Mouse (Mus musculus) kidney, postnatal 14 days (tissue): ENCODE measurements around the gene Trpc3.
"Not testable (repeated sequence)": the region's sequence is repeated elsewhere in the genome, so short reads cannot be mapped to it uniquely, and the experiment has no call there.

ENCODE experiments used
- DNase-seq: peaks from one replicate; pipeline ENCODE4 v3.0.0; 2022; ENCODE audit warnings: mixed read lengths

Gene Trpc3

GRCm38 (mm10) chr3:36689392-36690291, at the start of gene Trpc3:
Trpc3 (minus strand) TSS chr3:36690167.
- peak; percentile 64 for DNase-seq

- no peak for DNase-seq
Measured at GRCm38 (mm10) chr3:36738071-36738470, 48.1 kb upstream of the Trpc3 start.

GRCm38 (mm10) chr3:36733075-36733474, 43.1 kb upstream of the Trpc3 start:
- DNase-seq, result no peak

- no peak for DNase-seq
Measured at GRCm38 (mm10) chr3:36726545-36726944, 36.6 kb upstream of the Trpc3 start.

GRCm38 (mm10) chr3:36721850-36722249, 31.9 kb upstream of the Trpc3 start:
- no peak for DNase-seq

GRCm38 (mm10) chr3:36709521-36709920, 19.6 kb upstream of the Trpc3 start:
- no peak for DNase-seq

GRCm38 (mm10) chr3:36690292-36690650, 304 bp upstream of the Trpc3 start:
- no peak for DNase-seq

GRCm38 (mm10) chr3:36688874-36689273, 1.1 kb downstream of the Trpc3 start:
- peak; percentile 81 for DNase-seq

- DNase-seq, result no peak
Measured at GRCm38 (mm10) chr3:36675822-36676221, 14.1 kb downstream of the Trpc3 start.

- DNase-seq, result no peak
Measured at GRCm38 (mm10) chr3:36667814-36668213, 22.2 kb downstream of the Trpc3 start.

GRCm38 (mm10) chr3:36645245-36645559, 44.8 kb downstream of the Trpc3 start:
- DNase-seq, result not testable (repeated sequence)

- DNase-seq, result no peak
Measured at GRCm38 (mm10) chr3:36644554-36645244, 45.3 kb downstream of the Trpc3 start.

GRCm38 (mm10) chr3:36643354-36643753, 46.6 kb downstream of the Trpc3 start:
- DNase-seq, result no peak

- DNase-seq, result no peak
Measured at GRCm38 (mm10) chr3:36642736-36643135, 47.2 kb downstream of the Trpc3 start.

GRCm38 (mm10) chr3:36640787-36641186, 49.2 kb downstream of the Trpc3 start:
- no peak for DNase-seq

- peak; percentile 47 for DNase-seq
Measured at GRCm38 (mm10) chr3:36635449-36635848, 54.5 kb downstream of the Trpc3 start.

GRCm38 (mm10) chr3:36626803-36627202, 63.2 kb downstream of the Trpc3 start:
- no peak for DNase-seq

GRCm38 (mm10) chr3:36618181-36618580, 71.8 kb downstream of the Trpc3 start:
- DNase-seq, result peak; percentile 38

GRCm38 (mm10) chr3:36613908-36614255, 76.1 kb downstream of the Trpc3 start:
- DNase-seq, result no peak

- peak; percentile 97 for DNase-seq
Measured at GRCm38 (mm10) chr3:36613202-36613907, 76.6 kb downstream of the Trpc3 start, which contains the start of gene Bbs7. Bbs7 (minus strand) TSS chr3:36613477.

GRCm38 (mm10) chr3:36612687-36613086, 77.3 kb downstream of the Trpc3 start:
- DNase-seq, result peak; percentile 8

- no peak for DNase-seq
Measured at GRCm38 (mm10) chr3:36605894-36606783, 83.8 kb downstream of the Trpc3 start.

- DNase-seq, result not testable (repeated sequence)
Measured at GRCm38 (mm10) chr3:36599773-36600172, 90.2 kb downstream of the Trpc3 start.
